Mouse (Mus musculus): ENCODE results near the gene Chst8.
A peak's percentile ranks its signal among the peaks of the same experiment; 100 is the strongest.

Chst8 gene

GRCm38 (mm10) chr7:34812531-34813111 lies at the start of gene Chst8:
TSS of gene Chst8 (minus strand) at chr7:34812711.
- peak; percentile 81 to 89 for DNase-seq

- DNase-seq: peak in 1 of 2 experiments; percentile 18
Observed at GRCm38 (mm10) chr7:34858291-34858690, 45.8 kb upstream of the Chst8 start.

GRCm38 (mm10) chr7:34854781-34855352 lies 42.4 kb upstream of the Chst8 start:
- DNase-seq: no peak

- DNase-seq: no peak
Observed at GRCm38 (mm10) chr7:34853393-34853792, 40.9 kb upstream of the Chst8 start.

GRCm38 (mm10) chr7:34849660-34850059 lies 37.1 kb upstream of the Chst8 start:
- DNase-seq: peak in 1 of 2 experiments; percentile 7

GRCm38 (mm10) chr7:34848811-34849210 lies 36.3 kb upstream of the Chst8 start:
- no peak for DNase-seq

DNA sequence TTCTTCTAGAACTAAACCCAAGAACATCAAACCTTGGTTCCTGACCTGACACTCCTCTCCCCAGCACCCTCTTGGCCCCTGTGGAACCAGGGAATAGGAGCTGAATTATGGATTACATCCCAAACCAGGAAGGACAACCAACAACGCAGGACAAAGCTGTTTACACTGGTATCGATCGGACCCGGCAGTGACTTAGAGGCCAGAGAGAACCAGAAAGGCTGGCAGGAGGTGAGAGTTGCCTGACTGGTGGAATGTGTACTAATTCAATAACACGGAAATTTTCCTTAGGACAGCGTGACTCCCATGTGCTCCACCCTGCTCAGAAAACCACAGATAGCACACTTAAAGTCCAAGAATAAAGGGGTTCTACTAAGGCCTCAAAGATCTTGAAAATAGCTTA lies 35.4 kb upstream of the Chst8 start:
- no peak for DNase-seq

GRCm38 (mm10) chr7:34847410-34847809 lies 34.9 kb upstream of the Chst8 start:
- DNase-seq: no peak

- DNase-seq: no peak
Observed at GRCm38 (mm10) chr7:34838749-34839148, 26.2 kb upstream of the Chst8 start.

- no peak for DNase-seq
Observed at GRCm38 (mm10) chr7:34838231-34838630, 25.7 kb upstream of the Chst8 start.

GRCm38 (mm10) chr7:34826255-34826909 lies 13.9 kb upstream of the Chst8 start:
- DNase-seq: peak in 1 of 2 experiments; percentile 23

GRCm38 (mm10) chr7:34821587-34821986 lies 9.1 kb upstream of the Chst8 start:
- peak in 1 of 2 experiments; percentile 33 for DNase-seq

GRCm38 (mm10) chr7:34820554-34820953 lies 8.0 kb upstream of the Chst8 start:
- peak; percentile 21 to 65 for DNase-seq

GRCm38 (mm10) chr7:34819796-34820195 lies 7.3 kb upstream of the Chst8 start:
- peak in 1 of 2 experiments; percentile 23 for DNase-seq

- no peak for DNase-seq
Observed at GRCm38 (mm10) chr7:34818660-34819059, 6.1 kb upstream of the Chst8 start.

GRCm38 (mm10) chr7:34816981-34817380 lies 4.5 kb upstream of the Chst8 start:
- peak in 1 of 2 experiments; percentile 33 for DNase-seq

DNA sequence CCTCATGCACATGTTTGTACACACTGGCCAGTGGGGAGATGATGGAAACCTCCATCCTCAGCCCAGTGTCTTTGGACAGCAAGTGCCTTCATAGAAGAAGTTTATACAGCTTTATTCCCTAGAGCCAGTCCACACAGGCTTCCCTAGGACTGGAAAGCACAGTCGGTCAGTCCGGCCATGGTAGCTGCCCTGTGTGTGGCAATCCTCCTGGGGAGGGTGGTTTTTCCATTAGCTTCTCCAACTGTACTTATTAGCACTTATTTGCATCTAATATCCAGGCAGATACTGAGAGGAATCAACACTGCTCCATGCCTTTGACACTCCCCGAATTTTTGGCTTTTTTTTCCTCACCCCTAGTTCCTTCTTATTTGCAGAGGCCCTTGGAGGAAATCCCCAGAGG lies 2.3 kb upstream of the Chst8 start:
- DNase-seq: no peak

GRCm38 (mm10) chr7:34811531-34812526 lies 682 bp downstream of the Chst8 start:
- peak in 1 of 2 experiments; percentile 36 for DNase-seq

- DNase-seq: peak in 1 of 2 experiments; percentile 31
Observed at GRCm38 (mm10) chr7:34811060-34811459, 1.5 kb downstream of the Chst8 start.

GRCm38 (mm10) chr7:34806307-34806706 lies 6.2 kb downstream of the Chst8 start:
- peak; percentile 57 to 83 for DNase-seq

DNA sequence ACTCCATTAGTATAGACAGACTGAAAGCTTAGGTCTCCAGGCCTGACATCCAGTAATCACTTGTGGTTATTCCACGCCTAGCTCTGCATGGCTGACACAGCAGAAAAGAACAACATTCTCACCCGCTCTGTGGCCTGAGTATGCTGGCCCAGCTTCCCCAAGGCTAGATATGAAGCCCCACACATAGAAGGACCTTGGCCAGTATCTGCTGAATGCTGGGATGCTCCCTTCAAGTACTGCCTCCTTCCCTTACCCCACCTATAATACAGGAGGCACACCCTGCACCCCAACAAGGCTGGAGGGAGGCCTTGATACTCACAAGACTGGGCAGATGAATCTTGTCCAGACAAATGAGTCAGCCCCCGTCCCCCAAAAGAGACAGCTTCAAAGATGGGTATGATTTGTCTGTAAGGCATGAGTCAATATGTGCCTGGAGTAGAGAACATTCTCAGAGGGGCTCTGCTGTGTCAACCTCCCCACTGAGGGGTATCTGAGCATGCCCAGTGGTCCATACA lies 6.8 kb downstream of the Chst8 start:
- DNase-seq: no peak

DNA sequence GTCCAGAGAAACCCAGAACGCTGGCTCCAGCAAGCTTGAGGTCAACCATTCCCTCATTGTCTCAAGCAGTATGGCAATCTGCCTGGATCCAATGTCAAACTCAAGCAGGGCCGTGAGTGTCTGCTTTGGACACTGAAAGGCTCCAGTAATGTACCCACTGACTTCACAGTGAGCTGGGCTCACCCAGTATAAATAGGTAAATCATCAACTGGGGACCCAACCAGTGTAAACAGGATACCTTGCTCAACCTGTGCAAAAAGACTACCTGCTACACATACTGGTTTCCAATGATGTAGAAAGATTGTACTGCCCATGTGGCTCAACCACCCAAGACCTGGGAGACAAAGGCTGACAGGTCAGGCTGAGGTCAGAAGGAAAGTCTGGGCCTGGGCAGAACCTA lies 7.5 kb downstream of the Chst8 start:
- peak; percentile 9 to 52 for DNase-seq
